Mouse (Mus musculus): Measurements from ENCODE around the gene Myl7. TPM values are rescaled to one million over a fixed set of nuclear protein-coding genes. Genes with fewer than 3 reads are reported as not detected.
A peak's percentile ranks its signal among the peaks of the same experiment; 100 is the strongest.

Myl7 gene
- polyA plus RNA-seq, 1 experiment from 2014 or later: not detected

DNA sequence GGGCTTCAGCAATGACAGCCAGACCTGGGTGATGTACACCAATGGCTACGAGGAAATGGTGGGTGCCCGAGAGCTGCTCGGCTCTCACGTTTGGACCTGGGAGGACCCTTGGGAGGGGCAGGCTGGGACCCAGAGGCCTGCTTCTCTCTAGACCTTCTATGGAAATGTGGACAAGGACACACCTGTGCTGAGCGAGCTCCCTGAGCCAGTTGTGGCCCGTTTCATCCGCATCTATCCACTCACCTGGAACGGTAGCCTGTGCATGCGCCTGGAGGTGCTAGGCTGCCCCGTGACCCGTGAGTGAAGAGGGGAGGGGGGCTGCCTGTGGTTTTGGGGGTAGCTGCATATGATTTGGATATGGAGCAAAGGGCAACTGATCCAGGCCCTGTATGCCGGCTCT is 30.3 kb downstream of the Myl7 start:
- Histone ChIP-seq H3K9me3 (replicated peaks; ENCODE audit: control insufficient read depth, low read length, poor library complexity, severe bottlenecking) (no peaks in the 10 kb centered on the region), H3K4me1 (ENCODE audit: control insufficient read depth, insufficient read depth, low read length) (no peaks in the 10 kb centered on the region), H3K9ac (ENCODE audit: low read depth, low read length) (no peak overlapping the region), H3K4me3 (ENCODE audit: low read depth, low read length) (no peak overlapping the region), H3K27ac (ENCODE audit: low read length) (no peak overlapping the region), H3K36me3 (ENCODE audit: control insufficient read depth, insufficient read depth, low read length) (peaks cover 10% of the 10 kb centered on the region; the same call in 1 of the 2 replicates), H3K27me3 (ENCODE audit: control insufficient read depth, insufficient read depth, low read depth, low read length) (peaks cover 7% of the 10 kb centered on the region), H3K4me2 (ENCODE audit: low read length) (no peak overlapping the region)
- ATAC-seq: no peak
- 89% methylated on average over 12 of the region's 12 CpGs for WGBS

DNA sequence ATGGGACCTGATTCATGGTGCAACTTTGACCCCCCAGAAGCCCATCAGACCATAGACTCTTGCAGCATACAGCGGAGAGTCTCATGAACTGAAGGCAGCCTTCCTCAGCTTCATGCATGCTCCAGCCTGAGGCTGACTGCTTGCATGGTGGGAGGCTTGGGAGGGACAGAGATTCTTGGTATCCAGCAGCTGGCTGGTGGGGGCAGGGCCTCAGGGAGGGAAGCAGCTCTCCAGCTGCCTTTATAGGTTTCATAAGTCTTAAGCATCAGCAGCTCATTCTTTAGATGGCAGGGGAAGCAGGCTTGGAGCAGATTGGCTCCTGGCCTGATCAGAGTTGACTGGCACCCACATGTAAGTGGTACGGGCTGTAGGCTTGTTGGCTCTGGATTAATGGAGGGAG is 31.4 kb downstream of the Myl7 start:
- Histone ChIP-seq H3K27me3 (ENCODE audit: control insufficient read depth, insufficient read depth, low read depth, low read length) (peaks cover 18% of the 10 kb centered on the region), H3K9me3 (replicated peaks; ENCODE audit: control insufficient read depth, low read length, poor library complexity, severe bottlenecking) (no peaks in the 10 kb centered on the region), H3K4me2 (ENCODE audit: low read length) (no peak overlapping the region), H3K9ac (ENCODE audit: low read depth, low read length) (no peak overlapping the region), H3K27ac (ENCODE audit: low read length) (no peak overlapping the region), H3K4me3 (ENCODE audit: low read depth, low read length) (no peak overlapping the region), H3K36me3 (ENCODE audit: control insufficient read depth, insufficient read depth, low read length) (peaks cover 4% of the 10 kb centered on the region; the same call in 1 of the 2 replicates), H3K4me1 (ENCODE audit: control insufficient read depth, insufficient read depth, low read length) (no peaks in the 10 kb centered on the region)
- ATAC-seq: no peak
- 80% methylated on average over 2 of the region's 2 CpGs for WGBS

DNA sequence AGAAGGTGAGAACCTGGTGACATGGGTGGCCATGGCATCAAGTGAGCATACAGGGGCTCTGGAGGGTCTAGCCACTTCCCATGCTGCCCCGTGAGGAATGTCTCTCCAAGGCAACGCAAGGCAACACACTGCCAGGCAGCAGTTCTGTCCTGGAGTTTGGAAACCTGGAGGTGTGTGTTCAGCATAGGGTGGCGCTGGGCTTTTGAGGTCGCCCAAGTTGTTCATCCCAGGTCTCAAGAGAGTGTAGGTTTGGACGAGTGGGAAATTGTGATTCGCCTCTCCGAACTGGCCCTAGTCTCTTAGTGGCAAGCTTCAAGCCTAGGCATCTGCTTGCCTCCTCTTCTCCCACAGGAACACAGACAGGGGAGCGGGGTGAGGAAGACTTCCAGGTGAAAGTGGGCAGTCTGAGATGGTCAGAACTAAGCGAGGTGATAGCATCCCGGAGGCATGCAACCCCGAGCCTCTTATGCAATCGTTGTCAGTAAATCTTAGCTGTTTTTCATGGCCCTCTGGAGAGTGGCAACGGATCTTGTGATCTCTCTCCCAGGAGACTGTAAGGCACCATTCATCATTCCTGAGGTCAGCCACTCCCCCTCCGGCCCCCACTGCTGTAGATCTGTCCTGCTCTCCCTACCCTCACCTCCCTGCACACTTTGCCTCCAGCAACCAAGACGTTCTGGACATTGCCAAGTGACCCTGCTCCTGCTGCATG is 36.0 kb downstream of the Myl7 start:
- H3K4me3 ChIP-seq (ENCODE audit: low read depth, low read length): peak overlapping the region; percentile 33; the same call in 1 of the 2 replicates
- H3K27ac ChIP-seq (ENCODE audit: low read length): no peak overlapping the region
- H3K36me3 ChIP-seq (ENCODE audit: control insufficient read depth, insufficient read depth, low read length): no peaks in the 10 kb centered on the region
- no peaks in the 10 kb centered on the region for H3K9me3 ChIP-seq (replicated peaks; ENCODE audit: control insufficient read depth, low read length, poor library complexity, severe bottlenecking)
- ATAC-seq: no peak
- WGBS: 30% methylated on average over 15 of the region's 15 CpGs
- H3K27me3 ChIP-seq (ENCODE audit: control insufficient read depth, insufficient read depth, low read depth, low read length): peaks cover 34% of the 10 kb centered on the region
- peak overlapping the region; percentile 51 for H3K4me2 ChIP-seq (ENCODE audit: low read length)
- no peak overlapping the region for H3K9ac ChIP-seq (ENCODE audit: low read depth, low read length)
- H3K4me1 ChIP-seq (ENCODE audit: control insufficient read depth, insufficient read depth, low read length): peaks cover 5% of the 10 kb centered on the region; the same call in 1 of the 2 replicates

DNA sequence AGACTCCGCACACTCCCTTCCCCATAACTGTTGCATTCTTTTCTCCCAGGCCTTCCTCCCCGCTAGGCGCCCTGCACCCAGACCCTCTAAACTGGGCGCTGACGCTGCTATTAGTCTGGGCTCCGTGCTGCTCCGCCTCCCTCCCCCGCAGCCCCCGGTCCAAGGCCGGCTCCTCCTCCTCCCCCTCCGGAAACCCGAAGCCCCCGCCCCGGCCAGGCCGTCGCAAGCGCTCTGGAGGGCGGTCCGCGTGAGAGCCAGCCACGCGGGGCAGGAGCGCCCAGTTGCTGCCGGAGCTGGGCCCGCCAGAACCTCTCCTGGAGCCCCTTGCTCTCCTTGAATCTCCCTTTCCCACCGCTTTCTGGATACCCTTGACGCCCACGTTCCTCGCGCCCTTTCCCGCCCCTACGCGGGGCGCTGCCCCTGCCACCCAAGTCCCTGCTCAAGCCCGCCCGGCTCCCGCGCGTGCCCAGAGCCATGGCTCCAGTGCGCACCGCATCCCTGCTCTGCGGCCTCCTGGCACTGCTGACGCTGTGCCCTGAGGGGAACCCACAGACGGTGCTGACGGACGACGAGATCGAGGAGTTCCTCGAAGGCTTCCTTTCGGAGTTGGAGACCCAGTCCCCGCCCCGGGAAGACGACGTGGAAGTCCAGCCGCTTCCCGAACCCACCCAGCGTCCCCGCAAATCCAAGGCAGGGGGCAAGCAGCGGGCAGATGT is 36.7 kb downstream of the Myl7 start, which contains the start of gene Aebp1:
Aebp1 (plus strand) TSS at position 270 of the 716 bp plus-strand sequence.
- Histone ChIP-seq H3K9ac (ENCODE audit: low read depth, low read length) (0 out of 2 replicates have a peak within 1 kb of the TSS, but pooled peaks have one; percentile 36), H3K4me2 (ENCODE audit: low read length) (peak within 1 kb of the TSS; percentile 51), H3K27me3 (ENCODE audit: control insufficient read depth, insufficient read depth, low read depth, low read length) (peaks cover 34% of the 10 kb centered on the region), H3K9me3 (replicated peaks; ENCODE audit: control insufficient read depth, low read length, poor library complexity, severe bottlenecking) (no peaks in the 10 kb centered on the region), H3K27ac (ENCODE audit: low read length) (no peak within 1 kb of the TSS), H3K4me1 (ENCODE audit: control insufficient read depth, insufficient read depth, low read length) (peaks cover 5% of the 10 kb centered on the region; the same call in 1 of the 2 replicates), H3K4me3 (ENCODE audit: low read depth, low read length) (peak within 1 kb of the TSS; percentile 33), H3K36me3 (ENCODE audit: control insufficient read depth, insufficient read depth, low read length) (no peaks in the 10 kb centered on the region)
- no peak for ATAC-seq
- 3% methylated on average over 54 of the region's 59 CpGs for WGBS

- Histone ChIP-seq H3K9ac (ENCODE audit: low read depth, low read length) (no peak overlapping the region), H3K9me3 (replicated peaks; ENCODE audit: control insufficient read depth, low read length, poor library complexity, severe bottlenecking) (no peaks in the 10 kb centered on the region), H3K4me3 (ENCODE audit: low read depth, low read length) (no peak overlapping the region), H3K4me2 (ENCODE audit: low read length) (no peak overlapping the region), H3K27ac (ENCODE audit: low read length) (no peak overlapping the region), H3K27me3 (ENCODE audit: control insufficient read depth, insufficient read depth, low read depth, low read length) (peaks cover 34% of the 10 kb centered on the region), H3K36me3 (ENCODE audit: control insufficient read depth, insufficient read depth, low read length) (no peaks in the 10 kb centered on the region), H3K4me1 (ENCODE audit: control insufficient read depth, insufficient read depth, low read length) (peaks cover 5% of the 10 kb centered on the region; the same call in 1 of the 2 replicates)
- ATAC-seq: no peak
- WGBS: 66% methylated on average over 6 of the region's 6 CpGs
These were observed 37.9 kb downstream of the Myl7 start for GRCm38 (mm10) chr11:5860639-5861038.

GRCm38 (mm10) chr11:5859883-5860550 is 38.6 kb downstream of the Myl7 start:
- Histone ChIP-seq H3K9me3 (replicated peaks; ENCODE audit: control insufficient read depth, low read length, poor library complexity, severe bottlenecking) (no peaks in the 10 kb centered on the region), H3K27ac (ENCODE audit: low read length) (no peak overlapping the region), H3K36me3 (ENCODE audit: control insufficient read depth, insufficient read depth, low read length) (no peaks in the 10 kb centered on the region), H3K27me3 (ENCODE audit: control insufficient read depth, insufficient read depth, low read depth, low read length) (peaks cover 34% of the 10 kb centered on the region), H3K4me1 (ENCODE audit: control insufficient read depth, insufficient read depth, low read length) (peaks cover 5% of the 10 kb centered on the region; the same call in 1 of the 2 replicates), H3K4me2 (ENCODE audit: low read length) (no peak overlapping the region), H3K4me3 (ENCODE audit: low read depth, low read length) (no peak overlapping the region), H3K9ac (ENCODE audit: low read depth, low read length) (no peak overlapping the region)
- ATAC-seq: no peak
- WGBS: 87% methylated on average over 13 of the region's 13 CpGs

DNA sequence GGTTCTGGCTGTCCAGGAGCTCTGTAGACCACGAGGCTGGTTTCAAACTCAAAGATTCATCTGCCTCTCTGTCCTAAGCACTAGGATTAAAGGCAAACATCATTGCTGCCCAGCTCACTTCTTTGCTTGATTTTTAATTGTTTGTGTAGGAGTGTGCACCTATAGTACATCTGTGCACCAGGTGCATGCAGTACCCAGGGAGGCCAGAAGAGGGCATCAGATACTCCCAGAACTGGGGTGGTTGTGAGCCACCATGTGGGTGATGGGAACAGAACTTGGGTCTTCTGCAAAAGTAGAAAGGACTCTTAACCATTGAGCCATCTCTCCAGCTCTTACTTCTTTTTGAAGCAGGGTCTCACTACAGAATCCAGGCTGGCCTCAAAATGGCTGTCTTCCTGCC is 39.9 kb downstream of the Myl7 start:
- H3K4me3 ChIP-seq (ENCODE audit: low read depth, low read length): no peak overlapping the region
- 58% methylated on average over 1 of the region's 1 CpGs for WGBS
- H3K27me3 ChIP-seq (ENCODE audit: control insufficient read depth, insufficient read depth, low read depth, low read length): peaks cover 30% of the 10 kb centered on the region
- H3K36me3 ChIP-seq (ENCODE audit: control insufficient read depth, insufficient read depth, low read length): no peaks in the 10 kb centered on the region
- no peaks in the 10 kb centered on the region for H3K9me3 ChIP-seq (replicated peaks; ENCODE audit: control insufficient read depth, low read length, poor library complexity, severe bottlenecking)
- no peak overlapping the region for H3K27ac ChIP-seq (ENCODE audit: low read length)
- peaks cover 5% of the 10 kb centered on the region; the same call in 1 of the 2 replicates for H3K4me1 ChIP-seq (ENCODE audit: control insufficient read depth, insufficient read depth, low read length)
- no peak overlapping the region for H3K9ac ChIP-seq (ENCODE audit: low read depth, low read length)
- ATAC-seq: no peak
- no peak overlapping the region for H3K4me2 ChIP-seq (ENCODE audit: low read length)

- Histone ChIP-seq H3K4me3 (ENCODE audit: low read depth, low read length) (no peak overlapping the region), H3K27ac (ENCODE audit: low read length) (no peak overlapping the region), H3K27me3 (ENCODE audit: control insufficient read depth, insufficient read depth, low read depth, low read length) (peaks cover 10% of the 10 kb centered on the region), H3K9ac (ENCODE audit: low read depth, low read length) (no peak overlapping the region), H3K4me2 (ENCODE audit: low read length) (no peak overlapping the region), H3K9me3 (replicated peaks; ENCODE audit: control insufficient read depth, low read length, poor library complexity, severe bottlenecking) (no peaks in the 10 kb centered on the region), H3K36me3 (ENCODE audit: control insufficient read depth, insufficient read depth, low read length) (no peaks in the 10 kb centered on the region), H3K4me1 (ENCODE audit: control insufficient read depth, insufficient read depth, low read length) (peaks cover 2% of the 10 kb centered on the region; the same call in 1 of the 2 replicates)
- ATAC-seq: no peak
- WGBS: 75% methylated on average over 8 of the region's 8 CpGs
These were observed 42.0 kb downstream of the Myl7 start for GRCm38 (mm10) chr11:5856479-5857130.
